Mouse (Mus musculus): ENCODE results near the gene Carmil3. TPM values are rescaled to one million over a fixed set of nuclear protein-coding genes. Genes with fewer than 3 reads are reported as not detected.

Carmil3 gene
- total and polyA plus RNA-seq, 3 experiments = 1.9 to 6.0 (median 2.3) TPM

- Histone ChIP-seq H3K4me2 (ENCODE audit: insufficient read depth, low read depth, poor library complexity, severe bottlenecking) (no peak overlapping the region), H3K4me3 (replicated peaks in 1 of 3; ENCODE audit: low read depth in 2 of 3, low read length in 2 of 3, poor library complexity in 1 of 3) (no peak overlapping the region), H3K79me2 (replicated peaks; ENCODE audit: control insufficient read depth, extremely low read depth, insufficient read depth, poor library complexity, severe bottlenecking) (0 out of 2 replicates have a peak, but pooled peaks cover 1% of the 10 kb centered on the region), H3K9ac (ENCODE audit: insufficient read depth, low read depth) (no peak overlapping the region), H3K36me3 (replicated peaks in 1 of 2; ENCODE audit: control insufficient read depth in 1 of 2, insufficient read depth in 1 of 2, low read length in 1 of 2) (peaks cover 6 to 71% of the 10 kb centered on the region in 2 experiments), H3K4me1 (ENCODE audit: control insufficient read depth in 1 of 2, insufficient read depth in 2 of 2) (peaks cover 14 to 47% of the 10 kb centered on the region in 2 experiments), H3K9me3 (replicated peaks; ENCODE audit: low read length) (no peaks in the 10 kb centered on the region), H3K27me3 (replicated peaks) (no peaks in the 10 kb centered on the region), H3K27ac (ENCODE audit: insufficient read depth, low read depth) (no peak overlapping the region)
- in situ Hi-C loops (cut with MboI; ENCODE audit: low pct_ligation_motif_present, low pct_unique_long_range_greater_than_20kb, low sequenced_read_pairs) = no loop called here
- dilution Hi-C loops (cut with MboI; ENCODE audit: extremely low pct_ligation_motif_present, extremely low pct_unique_long_range_greater_than_20kb, low sequenced_read_pairs) = no loop called here
- DNase-seq (ENCODE audit: extremely low read depth) = no peak
- TF ChIP-seq CHD2 (IDR thresholded peaks at IDR 0.05; ENCODE audit: low read length) (no peak), NRF1 (IDR thresholded peaks at IDR 0.05; ENCODE audit: low read depth, low read length) (no peak), JUN (IDR thresholded peaks at IDR 0.05; ENCODE audit: insufficient read depth, low read depth, low read length) (no peak), CHD1 (IDR thresholded peaks at IDR 0.05; ENCODE audit: low read depth, low read length) (no peak), MEF2A (IDR thresholded peaks at IDR 0.05; ENCODE audit: borderline replicate concordance, low read depth, low read length) (no peak), KAT2A (IDR thresholded peaks at IDR 0.05; ENCODE audit: insufficient replicate concordance, low read length) (no peak), RAD21 (IDR thresholded peaks at IDR 0.05; ENCODE audit: low read depth, low read length) (no peak), USF1 (IDR thresholded peaks at IDR 0.05; ENCODE audit: low read depth, low read length) (no peak), POLR2A (IDR thresholded peaks at IDR 0.05; ENCODE audit: low read depth, low read length) (no peak), USF2 (conservative IDR thresholded peaks at IDR 0.05; ENCODE audit: low read depth, low read length) (no peak)
Measured at GRCm38 (mm10) chr14:55484430-55485085, 5.9 kb upstream of the Carmil3 start.

GRCm38 (mm10) chr14:55486836-55487235 is 3.6 kb upstream of the Carmil3 start:
- peaks cover 0 to 52% of the 10 kb centered on the region in 2 experiments for H3K36me3 ChIP-seq (replicated peaks in 1 of 2; ENCODE audit: control insufficient read depth in 1 of 2, insufficient read depth in 1 of 2, low read length in 1 of 2)
- H3K27ac ChIP-seq (ENCODE audit: insufficient read depth, low read depth) = no peak overlapping the region
- TF ChIP-seq ZMIZ1 (IDR thresholded peaks at IDR 0.05; ENCODE audit: low read depth, low read length) (no peak), CTCF (conservative IDR thresholded peaks at IDR 0.05 in 1 of 2, IDR thresholded peaks at IDR 0.05 in 1 of 2; ENCODE audit: low read depth in 2 of 2, low read length in 2 of 2) (no peak), NELFE (IDR thresholded peaks at IDR 0.05; ENCODE audit: low read depth, low read length) (no peak), RAD21 (IDR thresholded peaks at IDR 0.05; ENCODE audit: low read depth, low read length) (no peak), USF2 (conservative IDR thresholded peaks at IDR 0.05; ENCODE audit: low read depth, low read length) (no peak), SMC3 (IDR thresholded peaks at IDR 0.05; ENCODE audit: low read depth, low read length) (no peak), POLR2AphosphoS2 (IDR thresholded peaks at IDR 0.05; ENCODE audit: low read depth, low read length) (no peak), TBP (conservative IDR thresholded peaks at IDR 0.05; ENCODE audit: low read depth, low read length) (no peak), PAX5 (IDR thresholded peaks at IDR 0.05; ENCODE audit: low read length) (no peak), JUND (conservative IDR thresholded peaks at IDR 0.05; ENCODE audit: low read depth, low read length) (peak; percentile 68), RCOR1 (conservative IDR thresholded peaks at IDR 0.05; ENCODE audit: low read depth, low read length) (no peak), JUN (IDR thresholded peaks at IDR 0.05; ENCODE audit: insufficient read depth, low read depth, low read length) (peak; percentile 26; the same call in 1 of the 2 replicates), CHD2 (IDR thresholded peaks at IDR 0.05; ENCODE audit: low read length) (no peak), MAZ (IDR thresholded peaks at IDR 0.05; ENCODE audit: low read depth, low read length) (no peak), ZNF384 (IDR thresholded peaks at IDR 0.05; ENCODE audit: low read depth, low read length) (no peak), KAT2A (IDR thresholded peaks at IDR 0.05; ENCODE audit: insufficient replicate concordance, low read length) (no peak), SIN3A (IDR thresholded peaks at IDR 0.05; ENCODE audit: low read length) (no peak), GABPA (IDR thresholded peaks at IDR 0.05; ENCODE audit: insufficient replicate concordance, low read depth, low read length) (no peak), IRF4 (IDR thresholded peaks at IDR 0.05; ENCODE audit: low read depth, low read length) (no peak), EP300 (IDR thresholded peaks at IDR 0.05; ENCODE audit: low read length) (0 out of 2 replicates have a peak, but pooled peaks have one; percentile 29), ZC3H11A (IDR thresholded peaks at IDR 0.05; ENCODE audit: low read depth, low read length) (no peak), UBTF (IDR thresholded peaks at IDR 0.05; ENCODE audit: low read depth, low read length) (no peak), HCFC1 (IDR thresholded peaks at IDR 0.05; ENCODE audit: low read depth, low read length) (no peak), BHLHE40 (IDR thresholded peaks at IDR 0.05; ENCODE audit: low read depth, low read length) (peak; percentile 31; the same call in 1 of the 2 replicates), MAX (IDR thresholded peaks at IDR 0.05; ENCODE audit: low read length) (no peak), MXI1 (IDR thresholded peaks at IDR 0.05; ENCODE audit: low read depth, low read length) (no peak), ZKSCAN1 (IDR thresholded peaks at IDR 0.05; ENCODE audit: borderline replicate concordance, low read depth, low read length) (no peak)

More at GRCm38 (mm10) chr14:55486836-55487235, 3.6 kb upstream of the Carmil3 start:
- Histone ChIP-seq H3K9me3 (replicated peaks; ENCODE audit: low read length) (no peaks in the 10 kb centered on the region), H3K27me3 (replicated peaks) (no peaks in the 10 kb centered on the region), H3K4me2 (ENCODE audit: insufficient read depth, low read depth, poor library complexity, severe bottlenecking) (no peak overlapping the region), H3K9ac (ENCODE audit: insufficient read depth, low read depth) (no peak overlapping the region), H3K79me2 (replicated peaks; ENCODE audit: control insufficient read depth, extremely low read depth, insufficient read depth, poor library complexity, severe bottlenecking) (no peaks in the 10 kb centered on the region), H3K4me3 (replicated peaks in 1 of 3; ENCODE audit: low read depth in 2 of 3, low read length in 2 of 3, poor library complexity in 1 of 3) (no peak overlapping the region), H3K4me1 (ENCODE audit: control insufficient read depth in 1 of 2, insufficient read depth in 2 of 2) (peaks cover 18 to 54% of the 10 kb centered on the region in 2 experiments)
- dilution Hi-C loops (cut with MboI; ENCODE audit: extremely low pct_ligation_motif_present, extremely low pct_unique_long_range_greater_than_20kb, low sequenced_read_pairs) (no loop called here), in situ Hi-C loops (cut with MboI; ENCODE audit: low pct_ligation_motif_present, low pct_unique_long_range_greater_than_20kb, low sequenced_read_pairs) (no loop called here)
- peak; percentile 62 for DNase-seq (ENCODE audit: extremely low read depth)

Measured in CH12.LX (cell line).